Mouse (Mus musculus): ENCODE measurements around the gene Pramef20. TPM values are rescaled to one million over a fixed set of nuclear protein-coding genes. Genes with fewer than 3 reads are reported as not detected.
"Not testable (repeated sequence)": the region's sequence is repeated elsewhere in the genome, so short reads cannot be mapped to it uniquely, and the experiment has no call there.

Pramef20 gene
- polyA plus RNA-seq (2015; fragmentation: Nextera tagmentation; extraction: Ambion mirVana) = not detected in 2 replicates

DNA sequence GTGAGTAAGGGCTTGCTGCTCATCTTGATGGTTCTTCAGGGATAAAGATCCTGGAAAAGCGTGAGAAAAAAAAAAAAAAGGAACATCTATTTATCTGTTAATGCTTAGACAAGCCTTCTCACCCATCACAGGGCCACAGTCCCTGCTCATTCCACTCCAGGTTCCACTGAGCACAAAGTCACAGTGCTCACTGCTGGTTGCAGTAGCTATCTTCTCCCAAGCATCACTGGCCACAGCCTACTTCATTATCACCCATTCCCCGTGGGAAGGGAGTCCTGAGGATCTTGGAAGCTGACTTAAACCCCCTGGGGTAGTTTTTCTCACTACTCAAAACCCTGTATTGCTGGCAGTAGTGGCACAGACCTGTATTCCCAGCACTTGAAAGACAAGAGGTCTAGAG is at the start of gene Pramef20:
Gene Pramef20, minus strand, starts transcription at position 23 of the 400 bp plus-strand sequence.
- Histone ChIP-seq H3K36me3 (ENCODE audit: control insufficient read depth, insufficient read depth) (no peaks in the 10 kb centered on the region), H3K27me3 (replicated peaks; ENCODE audit: control insufficient read depth, insufficient read depth, low read length) (no peaks in the 10 kb centered on the region), H3K9me3 (ENCODE audit: control insufficient read depth, low read length) (peaks cover 32% of the 10 kb centered on the region), H3K27ac (ENCODE audit: low read length) (no peak within 1 kb of the TSS), H3K9ac (replicated peaks; ENCODE audit: low read depth, low read length) (no peak within 1 kb of the TSS), H3K4me2 (ENCODE audit: low read length) (no peak within 1 kb of the TSS), H3K4me3 (replicated peaks; ENCODE audit: low read length) (no peak within 1 kb of the TSS), H3K4me1 (replicated peaks; ENCODE audit: control insufficient read depth, insufficient read depth, low read length) (no peaks in the 10 kb centered on the region)
- WGBS = 41% methylated on average over 2 of the region's 2 CpGs
- no peak for ATAC-seq

DNA sequence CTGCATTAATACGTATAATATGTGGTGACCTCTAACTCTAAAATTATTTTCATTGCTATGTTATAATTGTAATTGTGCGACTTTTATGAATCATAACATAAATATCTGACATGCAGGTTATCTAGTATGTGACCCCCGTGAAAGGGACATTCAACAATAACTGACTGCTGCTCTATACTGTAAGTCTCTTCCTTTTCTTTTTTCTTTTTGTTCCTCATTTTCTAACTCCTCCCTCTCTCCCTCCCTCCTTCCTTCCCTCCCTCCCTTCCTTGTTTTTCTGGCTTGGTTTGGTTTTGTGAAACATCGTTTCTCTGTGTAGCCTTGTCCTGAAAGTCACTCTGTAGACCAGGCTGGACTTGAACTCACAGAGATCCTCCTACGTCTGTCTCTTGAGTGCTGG is 46.9 kb upstream of the Pramef20 start:
- 87% methylated on average over 5 of the region's 5 CpGs for WGBS
- ATAC-seq = no peak
- Histone ChIP-seq H3K27ac (ENCODE audit: low read length) (no peak overlapping the region), H3K9me3 (ENCODE audit: control insufficient read depth, low read length) (peaks cover 15% of the 10 kb centered on the region), H3K9ac (replicated peaks; ENCODE audit: low read depth, low read length) (no peak overlapping the region), H3K4me3 (replicated peaks; ENCODE audit: low read length) (no peak overlapping the region), H3K27me3 (replicated peaks; ENCODE audit: control insufficient read depth, insufficient read depth, low read length) (no peaks in the 10 kb centered on the region), H3K4me2 (ENCODE audit: low read length) (no peak overlapping the region), H3K36me3 (ENCODE audit: control insufficient read depth, insufficient read depth) (no peaks in the 10 kb centered on the region), H3K4me1 (replicated peaks; ENCODE audit: control insufficient read depth, insufficient read depth, low read length) (no peaks in the 10 kb centered on the region)

DNA sequence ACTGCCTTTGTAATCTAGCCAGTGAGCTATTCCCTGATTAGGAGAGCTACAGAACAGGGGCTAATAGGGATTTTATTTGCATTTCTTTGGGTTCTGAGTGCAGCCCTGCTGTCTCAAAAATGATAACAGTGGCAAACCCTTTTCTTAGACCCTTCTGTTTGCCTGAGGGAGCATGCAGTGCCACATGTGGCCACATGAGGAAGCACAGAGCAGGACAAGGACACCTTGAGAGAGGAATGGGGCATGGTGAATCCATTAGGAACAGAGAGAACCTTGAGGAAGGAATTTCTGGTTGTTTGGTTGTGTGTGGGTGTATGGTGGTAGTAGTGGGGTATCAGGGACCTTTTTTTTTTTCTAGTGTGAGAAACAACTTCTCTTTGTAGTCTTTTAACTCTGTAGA is 42.9 kb upstream of the Pramef20 start:
- Histone ChIP-seq H3K36me3 (ENCODE audit: control insufficient read depth, insufficient read depth) (no peaks in the 10 kb centered on the region), H3K4me3 (replicated peaks; ENCODE audit: low read length) (no peak overlapping the region), H3K4me1 (replicated peaks; ENCODE audit: control insufficient read depth, insufficient read depth, low read length) (no peaks in the 10 kb centered on the region), H3K27ac (ENCODE audit: low read length) (no peak overlapping the region), H3K27me3 (replicated peaks; ENCODE audit: control insufficient read depth, insufficient read depth, low read length) (no peaks in the 10 kb centered on the region), H3K4me2 (ENCODE audit: low read length) (no peak overlapping the region), H3K9ac (replicated peaks; ENCODE audit: low read depth, low read length) (no peak overlapping the region), H3K9me3 (ENCODE audit: control insufficient read depth, low read length) (peaks cover 32% of the 10 kb centered on the region)
- ATAC-seq = no peak

DNA sequence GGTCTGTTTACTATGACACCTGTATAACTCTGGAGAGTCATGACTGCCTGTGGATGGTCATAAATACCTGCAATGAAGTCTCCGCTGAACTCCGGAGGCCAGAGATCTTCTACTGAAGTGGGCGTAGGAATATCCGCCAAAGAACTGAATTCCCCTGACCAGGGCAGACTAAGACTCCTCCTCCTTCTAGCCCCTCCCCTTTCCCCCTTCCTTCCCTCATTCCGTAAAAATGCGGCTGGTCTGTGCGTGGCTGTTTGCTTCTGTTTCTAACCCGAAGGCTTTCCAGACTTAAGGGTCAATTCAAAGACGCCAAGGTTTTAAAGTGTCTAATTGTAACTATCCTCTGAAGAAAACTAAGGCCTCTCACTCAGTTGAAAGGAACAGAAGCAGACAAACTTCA is 30.6 kb upstream of the Pramef20 start, which contains the start of gene Pramef12:
Gene Pramef12, minus strand, starts transcription at position 175 of the 400 bp plus-strand sequence.
- Histone ChIP-seq H3K36me3 (ENCODE audit: control insufficient read depth, insufficient read depth) (no peaks in the 10 kb centered on the region), H3K4me2 (ENCODE audit: low read length) (no peak within 1 kb of the TSS), H3K4me1 (replicated peaks; ENCODE audit: control insufficient read depth, insufficient read depth, low read length) (no peaks in the 10 kb centered on the region), H3K27me3 (replicated peaks; ENCODE audit: control insufficient read depth, insufficient read depth, low read length) (no peaks in the 10 kb centered on the region), H3K27ac (ENCODE audit: low read length) (no peak within 1 kb of the TSS), H3K4me3 (replicated peaks; ENCODE audit: low read length) (no peak within 1 kb of the TSS), H3K9me3 (ENCODE audit: control insufficient read depth, low read length) (peaks cover 14% of the 10 kb centered on the region), H3K9ac (replicated peaks; ENCODE audit: low read depth, low read length) (no peak within 1 kb of the TSS)
- WGBS = 86% methylated on average over 9 of the region's 9 CpGs
- no peak for ATAC-seq

DNA sequence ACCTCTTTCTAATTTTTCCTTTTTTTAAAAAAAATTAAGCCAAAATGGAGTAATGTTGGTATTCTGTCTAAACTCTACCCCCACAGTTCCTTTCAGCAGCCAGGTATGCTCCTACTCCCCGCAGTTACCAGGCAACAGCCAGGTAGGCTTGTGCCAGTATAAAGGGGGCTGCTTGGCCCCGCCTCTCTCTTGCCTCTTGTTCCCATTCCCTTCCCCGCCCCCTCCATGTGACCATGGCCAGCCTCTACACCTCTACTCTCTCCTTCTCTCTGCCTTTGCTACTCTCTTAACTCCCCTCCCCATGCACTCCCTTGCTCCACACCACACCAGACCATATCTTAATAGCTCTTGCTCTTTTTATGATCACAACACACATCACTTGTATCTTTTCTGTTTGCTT is 28.5 kb upstream of the Pramef20 start:
- no peak for ATAC-seq
- Histone ChIP-seq H3K4me3 (replicated peaks; ENCODE audit: low read length) (no peak overlapping the region), H3K27ac (ENCODE audit: low read length) (no peak overlapping the region), H3K36me3 (ENCODE audit: control insufficient read depth, insufficient read depth) (no peaks in the 10 kb centered on the region), H3K4me1 (replicated peaks; ENCODE audit: control insufficient read depth, insufficient read depth, low read length) (no peaks in the 10 kb centered on the region), H3K9ac (replicated peaks; ENCODE audit: low read depth, low read length) (no peak overlapping the region), H3K4me2 (ENCODE audit: low read length) (no peak overlapping the region), H3K9me3 (ENCODE audit: control insufficient read depth, low read length) (peaks cover 14% of the 10 kb centered on the region), H3K27me3 (replicated peaks; ENCODE audit: control insufficient read depth, insufficient read depth, low read length) (no peaks in the 10 kb centered on the region)
- 72% methylated on average over 3 of the region's 3 CpGs for WGBS

DNA sequence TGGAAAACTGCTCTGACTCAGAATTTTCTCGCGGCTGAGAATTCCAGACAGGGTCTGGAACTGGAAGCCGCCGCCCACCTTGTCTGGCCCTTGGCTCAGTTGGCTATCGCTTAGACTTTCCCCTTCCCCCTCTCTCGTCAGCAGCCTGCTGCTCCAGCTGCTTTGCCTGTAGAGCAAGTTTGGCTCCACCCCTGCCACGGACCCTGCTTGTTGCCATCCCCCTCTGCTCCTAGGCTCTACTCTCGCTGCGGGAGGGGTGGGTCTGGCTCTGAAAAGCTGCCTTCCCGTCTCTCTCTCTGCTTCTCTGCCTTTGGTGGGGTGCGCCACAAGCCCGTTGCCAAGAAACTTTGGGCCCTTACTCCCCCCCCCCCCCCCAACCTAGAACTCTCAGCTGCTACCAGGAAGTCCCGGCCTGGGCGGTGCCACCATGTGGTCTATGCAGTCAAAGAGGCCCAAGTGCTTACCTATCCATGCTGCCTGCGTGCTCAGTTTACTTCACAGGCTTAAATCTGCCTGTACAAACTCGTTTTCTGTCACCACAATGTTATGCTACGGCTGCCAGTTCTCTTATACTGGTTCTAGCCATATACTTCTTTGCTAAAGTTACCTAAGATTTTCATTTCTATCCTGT is 26.8 kb upstream of the Pramef20 start:
- H3K9me3 ChIP-seq (ENCODE audit: control insufficient read depth, low read length) = peaks cover 10% of the 10 kb centered on the region
- no peak overlapping the region for H3K4me3 ChIP-seq (replicated peaks; ENCODE audit: low read length)
- H3K27me3 ChIP-seq (replicated peaks; ENCODE audit: control insufficient read depth, insufficient read depth, low read length) = no peaks in the 10 kb centered on the region
- H3K27ac ChIP-seq (ENCODE audit: low read length) = no peak overlapping the region
- no peak overlapping the region for H3K4me2 ChIP-seq (ENCODE audit: low read length)
- ATAC-seq = no peak
- 6% methylated on average over 16 of the region's 17 CpGs for WGBS
- H3K4me1 ChIP-seq (replicated peaks; ENCODE audit: control insufficient read depth, insufficient read depth, low read length) = no peaks in the 10 kb centered on the region
- H3K36me3 ChIP-seq (ENCODE audit: control insufficient read depth, insufficient read depth) = no peaks in the 10 kb centered on the region
- H3K9ac ChIP-seq (replicated peaks; ENCODE audit: low read depth, low read length) = no peak overlapping the region

DNA sequence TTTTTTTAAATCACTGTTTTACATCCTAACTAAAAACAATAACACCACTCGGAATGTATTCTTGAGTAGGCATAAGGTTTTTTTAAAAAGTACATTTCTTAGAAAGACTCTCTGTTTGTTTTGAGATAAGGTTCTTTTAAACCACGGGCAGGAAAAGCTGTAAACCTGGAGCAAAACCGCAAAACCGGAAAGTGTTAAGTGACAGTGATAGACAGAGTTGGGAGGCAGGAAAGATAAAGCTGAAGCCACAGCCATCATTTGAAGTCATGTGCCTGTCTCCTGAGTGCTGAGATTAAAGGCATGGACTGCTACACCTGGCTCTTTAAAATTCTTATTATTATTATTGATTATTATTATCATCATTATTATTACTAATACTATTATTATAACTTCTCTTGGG is 25.0 kb upstream of the Pramef20 start:
- Histone ChIP-seq H3K9ac (replicated peaks; ENCODE audit: low read depth, low read length) (no peak overlapping the region), H3K27ac (ENCODE audit: low read length) (no peak overlapping the region), H3K36me3 (ENCODE audit: control insufficient read depth, insufficient read depth) (no peaks in the 10 kb centered on the region), H3K4me2 (ENCODE audit: low read length) (no peak overlapping the region), H3K9me3 (ENCODE audit: control insufficient read depth, low read length) (peaks cover 10% of the 10 kb centered on the region), H3K4me1 (replicated peaks; ENCODE audit: control insufficient read depth, insufficient read depth, low read length) (no peaks in the 10 kb centered on the region), H3K4me3 (replicated peaks; ENCODE audit: low read length) (no peak overlapping the region), H3K27me3 (replicated peaks; ENCODE audit: control insufficient read depth, insufficient read depth, low read length) (no peaks in the 10 kb centered on the region)
- no peak for ATAC-seq
- WGBS = 93% methylated on average over 4 of the region's 4 CpGs

DNA sequence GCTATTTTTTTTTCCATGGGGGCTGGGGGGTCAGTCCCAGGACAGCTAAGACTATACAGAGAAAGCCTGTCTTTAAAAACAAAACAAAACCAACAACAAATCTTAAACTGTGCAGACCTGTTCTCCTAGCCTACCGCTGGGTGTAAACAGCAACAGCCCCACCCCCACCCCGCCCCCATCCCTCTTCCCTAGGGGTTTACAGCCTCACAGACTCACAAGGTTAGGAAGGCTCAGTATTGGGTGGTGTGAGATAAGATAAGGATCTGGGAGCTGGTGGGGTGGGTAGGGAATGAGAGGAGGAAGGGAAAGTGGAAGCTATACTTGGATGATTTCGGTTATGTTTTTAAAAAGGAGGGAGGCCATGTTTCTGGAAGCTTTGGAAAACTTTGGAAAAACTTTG is 18.6 kb upstream of the Pramef20 start:
- H3K9me3 ChIP-seq (ENCODE audit: control insufficient read depth, low read length) = peaks cover 30% of the 10 kb centered on the region
- WGBS = 56% methylated on average over 3 of the region's 3 CpGs

DNA sequence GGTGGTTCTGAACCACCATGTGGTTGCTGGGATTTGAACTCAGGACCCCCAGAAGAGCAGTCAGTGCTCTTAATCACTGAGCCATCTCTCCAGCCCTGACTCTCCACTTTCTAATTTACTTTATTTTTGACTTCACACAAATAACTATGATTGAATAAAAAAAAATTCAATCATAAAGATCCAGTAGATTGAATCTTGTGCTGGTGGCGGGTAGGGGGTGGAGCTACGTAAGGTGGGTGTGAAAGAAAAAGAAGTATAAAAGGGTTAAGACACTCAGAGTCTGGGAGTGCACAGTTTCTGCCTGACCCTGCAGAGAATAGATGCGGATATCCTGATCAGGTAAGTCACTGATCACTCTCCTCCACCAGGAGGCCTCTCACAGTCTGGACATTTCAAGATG is 20.1 kb downstream of the Pramef20 start, which contains the start of gene Gm13119:
Gene Gm13119, plus strand, starts transcription at position 301 of the 400 bp plus-strand sequence.
- H3K27ac ChIP-seq (ENCODE audit: low read length); H3K4me1 ChIP-seq (replicated peaks; ENCODE audit: control insufficient read depth, insufficient read depth, low read length); H3K4me2 ChIP-seq (ENCODE audit: low read length); ATAC-seq; H3K9me3 ChIP-seq (ENCODE audit: control insufficient read depth, low read length); H3K4me3 ChIP-seq (replicated peaks; ENCODE audit: low read length); H3K36me3 ChIP-seq (ENCODE audit: control insufficient read depth, insufficient read depth); H3K9ac ChIP-seq (replicated peaks; ENCODE audit: low read depth, low read length); H3K27me3 ChIP-seq (replicated peaks; ENCODE audit: control insufficient read depth, insufficient read depth, low read length): not testable (repeated sequence)
- 91% methylated on average over 3 of the region's 3 CpGs for WGBS

More for the DNA sequence above, 18.6 kb upstream of the Pramef20 start:
- H3K9ac ChIP-seq (replicated peaks; ENCODE audit: low read depth, low read length) = no peak overlapping the region
- H3K36me3 ChIP-seq (ENCODE audit: control insufficient read depth, insufficient read depth) = no peaks in the 10 kb centered on the region
- no peak overlapping the region for H3K4me2 ChIP-seq (ENCODE audit: low read length)
- H3K27me3 ChIP-seq (replicated peaks; ENCODE audit: control insufficient read depth, insufficient read depth, low read length) = no peaks in the 10 kb centered on the region
- no peak overlapping the region for H3K4me3 ChIP-seq (replicated peaks; ENCODE audit: low read length)
- no peak overlapping the region for H3K27ac ChIP-seq (ENCODE audit: low read length)
- no peaks in the 10 kb centered on the region for H3K4me1 ChIP-seq (replicated peaks; ENCODE audit: control insufficient read depth, insufficient read depth, low read length)
- no peak for ATAC-seq

DNA sequence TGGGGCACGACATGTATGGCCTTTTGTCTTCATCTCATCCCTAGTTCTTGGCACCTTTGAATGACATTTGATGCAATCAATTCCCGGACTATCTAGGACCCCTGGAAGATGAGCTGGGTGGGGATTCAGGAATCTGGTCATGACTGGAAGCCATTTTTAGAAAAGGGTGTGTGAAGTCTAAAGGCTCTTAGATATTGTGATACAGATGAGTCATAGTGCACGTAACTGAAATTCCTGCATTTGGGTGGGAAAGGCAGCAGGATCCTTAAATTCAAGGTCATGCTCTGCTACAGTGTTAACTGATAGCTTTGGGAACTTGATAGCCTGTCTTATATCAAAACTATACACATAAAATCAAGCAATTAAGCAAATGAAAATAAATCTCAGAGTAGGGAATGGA is 41.9 kb downstream of the Pramef20 start:
- H3K4me1 ChIP-seq (replicated peaks; ENCODE audit: control insufficient read depth, insufficient read depth, low read length); H3K4me3 ChIP-seq (replicated peaks; ENCODE audit: low read length); H3K36me3 ChIP-seq (ENCODE audit: control insufficient read depth, insufficient read depth); H3K9me3 ChIP-seq (ENCODE audit: control insufficient read depth, low read length); ATAC-seq; H3K4me2 ChIP-seq (ENCODE audit: low read length); H3K9ac ChIP-seq (replicated peaks; ENCODE audit: low read depth, low read length); H3K27ac ChIP-seq (ENCODE audit: low read length); H3K27me3 ChIP-seq (replicated peaks; ENCODE audit: control insufficient read depth, insufficient read depth, low read length): not testable (repeated sequence)
- WGBS = 92% methylated on average over 2 of the region's 3 CpGs
